Mouse (Mus musculus) myocyte (in vitro differentiated cells): Measurements from ENCODE around the gene Pkd1l2.

ENCODE experiments used
- CEBPB ChIP-seq: IDR thresholded peaks from 2 replicates; pipeline ENCODE4 v1.6.1; 2011; ENCODE audit warnings: mild to moderate bottlenecking, moderate library complexity; ENCODE audit not compliant: poor library complexity, insufficient read depth, severe bottlenecking
- E2F4 ChIP-seq: IDR thresholded peaks from one replicate; pipeline ENCODE4 v1.6.1; 2011; ENCODE audit warnings: mild to moderate bottlenecking, control low read depth, moderate library complexity; ENCODE audit not compliant: insufficient read depth
- MAX ChIP-seq: IDR thresholded peaks from one replicate; pipeline ENCODE4 v1.6.1; 2011; ENCODE audit warnings: low read depth, mild to moderate bottlenecking, control low read depth
- MYOG ChIP-seq, 3 experiments: IDR thresholded peaks; one replicate each; pipeline ENCODE4 v1.6.1; 2011; ENCODE audit warnings: control low read depth in 2 of 3, low read depth in 2 of 3, mild to moderate bottlenecking in 2 of 3; ENCODE audit not compliant: insufficient read length in 2 of 3, control insufficient read depth in 1 of 3, insufficient read depth in 1 of 3
- POLR2A ChIP-seq: IDR thresholded peaks from one replicate; pipeline ENCODE4 v1.6.1; 2011; ENCODE audit warnings: low read depth, mild to moderate bottlenecking, control low read depth, moderate library complexity; ENCODE audit not compliant: insufficient read length
- POLR2AphosphoS2 ChIP-seq: IDR thresholded peaks from one replicate; pipeline ENCODE4 v1.6.1; 2011; ENCODE audit warnings: low read depth, control low read depth; ENCODE audit not compliant: insufficient read length
- SRF ChIP-seq: IDR thresholded peaks from one replicate; pipeline ENCODE4 v1.6.1; 2011; ENCODE audit warnings: low read depth; ENCODE audit not compliant: control insufficient read depth, insufficient read length
- TCF12 ChIP-seq: IDR thresholded peaks from one replicate; pipeline ENCODE4 v1.6.1; 2011; ENCODE audit warnings: mild to moderate bottlenecking, control low read depth; ENCODE audit not compliant: poor library complexity, insufficient read depth, severe bottlenecking
- TCF3 ChIP-seq: IDR thresholded peaks from one replicate; pipeline ENCODE4 v1.6.1; 2011; ENCODE audit warnings: low read depth, control low read depth; ENCODE audit not compliant: insufficient read length
- USF1 ChIP-seq: IDR thresholded peaks from one replicate; pipeline ENCODE4 v1.6.1; 2011; ENCODE audit warnings: low read depth, mild to moderate bottlenecking, control low read depth, moderate library complexity

DNA sequence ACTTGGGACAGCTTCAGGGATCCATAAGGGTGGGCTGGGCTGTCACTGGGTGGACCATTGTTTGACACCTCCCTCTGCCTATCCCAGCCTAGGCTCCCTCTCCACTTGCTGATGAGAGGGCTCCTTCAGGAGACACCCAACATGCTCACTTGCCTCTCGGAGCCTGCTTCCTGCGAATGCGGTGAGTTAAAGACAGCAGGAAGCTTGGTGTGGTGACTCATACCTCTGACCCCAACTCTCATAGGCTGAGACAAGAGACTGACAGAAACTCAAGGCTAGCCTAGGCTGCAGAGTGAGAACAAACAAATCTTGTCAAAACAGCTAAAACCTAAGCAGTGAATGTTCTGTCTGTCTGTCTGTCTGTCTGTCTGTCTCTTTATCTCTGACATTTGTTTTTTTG is 48.9 kb downstream of the Pkd1l2 start:
- TF ChIP-seq POLR2A (no peak), MYOG (IDR thresholded peaks at IDR 0.05; ENCODE audit: control insufficient read depth in 1 of 3, insufficient read depth in 1 of 3, insufficient read length in 2 of 3, low read depth in 2 of 3) (no peak), CEBPB (no peak), USF1 (no peak), E2F4 (no peak), SRF (no peak), TCF3 (no peak), TCF12 (no peak), MAX (no peak), POLR2AphosphoS2 (no peak)
